Mouse (Mus musculus) forebrain, embryonic 10.5 days (tissue): ENCODE measurements around the gene Jarid2. TPM values are rescaled to one million over a fixed set of nuclear protein-coding genes. Genes with fewer than 3 reads are reported as not detected.
"Not testable (repeated sequence)": the region's sequence is repeated elsewhere in the genome, so short reads cannot be mapped to it uniquely, and the experiment has no call there.

ENCODE experiments used
- DNase-seq: peaks from one replicate; pipeline ENCODE4 v3.0.0-alpha.2; 2017; ENCODE audit warnings: low spot score; ENCODE audit errors: extremely low spot score
- H3K27ac ChIP-seq: fragments of 300-500 bp; sonication (generic); 2 replicates; pipeline ENCODE4 v1.5.1; 2016; ENCODE audit warnings: mild to moderate bottlenecking
- H3K27me3 ChIP-seq: fragments of 300-500 bp; sonication (generic); 2 replicates; pipeline ENCODE4 v1.6.1; 2016; ENCODE audit warnings: mild to moderate bottlenecking; ENCODE audit not compliant: poor library complexity, severe bottlenecking
- H3K36me3 ChIP-seq: fragments of 300-500 bp; sonication (generic); replicated peaks from 2 replicates; pipeline ENCODE4 v1.6.1; 2016; ENCODE audit warnings: mild to moderate bottlenecking, moderate library complexity
- H3K4me1 ChIP-seq: fragments of 300-500 bp; sonication (generic); 2 replicates; pipeline ENCODE4 v1.6.1; 2016
- H3K4me3 ChIP-seq: fragments of 300-500 bp; sonication (generic); 2 replicates; pipeline ENCODE4 v1.5.1; 2016; ENCODE audit warnings: mild to moderate bottlenecking, moderate library complexity
- H3K9me3 ChIP-seq: fragments of 300-500 bp; sonication (generic); 2 replicates; pipeline ENCODE4 v1.6.1; 2016; ENCODE audit warnings: mild to moderate bottlenecking, moderate library complexity
- WGBS: fragments of 180-500 bp; shearing (Covaris S2); methylation state at CpG from one replicate; pipeline ENCODE4 v1.1.7; 2016; 5-methylcytosine and 5-hydroxymethylcytosine counted together
- polyA plus RNA-seq: library from polyadenylated mRNA; unstranded; fragments of >200 nt; fragmentation: Nextera tagmentation; extraction: Ambion mirVana; gene quantifications from 2 replicates; pipeline ENCODE4 v1.2.1, GENCODE M21; 2016

Jarid2 gene
- polyA plus RNA-seq, 1 experiment from 2014 or later, result 65.0 TPM

GRCm38 (mm10) chr13:44711062-44711461 lies 18.2 kb upstream of the Jarid2 start:
- H3K27me3 ChIP-seq, result no peaks in the 10 kb centered on the region; the same call in 1 of the 2 replicates
- no peaks in the 10 kb centered on the region for H3K36me3 ChIP-seq
- no peaks in the 10 kb centered on the region for H3K9me3 ChIP-seq
- 0 out of 2 replicates have a peak overlapping the region, but pooled peaks have one; percentile 48 for H3K27ac ChIP-seq
- H3K4me1 ChIP-seq, result peaks cover 43% of the 10 kb centered on the region
- no peak overlapping the region for H3K4me3 ChIP-seq
- 76% methylated on average over 5 of the region's 5 CpGs for WGBS
- no peak for DNase-seq

- WGBS, result 54% methylated on average over 1 of the region's 1 CpGs
- no peak for DNase-seq
These were observed 17.4 kb upstream of the Jarid2 start for GRCm38 (mm10) chr13:44711882-44712281.

GRCm38 (mm10) chr13:44715187-44715885 lies 13.9 kb upstream of the Jarid2 start:
- Histone ChIP-seq H3K4me3 (peak overlapping the region; percentile 5; the same call in 1 of the 2 replicates), H3K36me3 (no peaks in the 10 kb centered on the region), H3K27me3 (no peaks in the 10 kb centered on the region), H3K27ac (0 out of 2 replicates have a peak overlapping the region, but pooled peaks have one; percentile 30), H3K9me3 (no peaks in the 10 kb centered on the region), H3K4me1 (peaks cover 31% of the 10 kb centered on the region)
- WGBS, result 25% methylated on average over 10 of the region's 10 CpGs
- peak; percentile 52 for DNase-seq

More at GRCm38 (mm10) chr13:44711882-44712281, 17.4 kb upstream of the Jarid2 start:
- 0 out of 2 replicates have a peak overlapping the region, but pooled peaks have one; percentile 35 for H3K27ac ChIP-seq
- no peaks in the 10 kb centered on the region for H3K9me3 ChIP-seq
- H3K4me1 ChIP-seq, result peaks cover 36% of the 10 kb centered on the region
- no peak overlapping the region for H3K4me3 ChIP-seq
- H3K27me3 ChIP-seq, result no peaks in the 10 kb centered on the region
- H3K36me3 ChIP-seq, result no peaks in the 10 kb centered on the region

- Histone ChIP-seq H3K9me3 (no peaks in the 10 kb centered on the region), H3K36me3 (no peaks in the 10 kb centered on the region), H3K4me1 (peaks cover 12% of the 10 kb centered on the region), H3K4me3 (no peak overlapping the region), H3K27ac (no peak overlapping the region), H3K27me3 (no peaks in the 10 kb centered on the region)
- WGBS, result 93% methylated on average over 9 of the region's 9 CpGs
- no peak for DNase-seq
These were observed 11.4 kb upstream of the Jarid2 start for GRCm38 (mm10) chr13:44717838-44718237.

- 93% methylated on average over 5 of the region's 5 CpGs for WGBS
- H3K9me3 ChIP-seq, H3K27ac ChIP-seq, DNase-seq, H3K27me3 ChIP-seq, H3K36me3 ChIP-seq, H3K4me3 ChIP-seq: not testable (repeated sequence)
- H3K4me1 ChIP-seq, result peaks cover 12% of the 10 kb centered on the region
These were observed 10.8 kb upstream of the Jarid2 start for GRCm38 (mm10) chr13:44718465-44718864.

- no peak overlapping the region for H3K27ac ChIP-seq
- no peaks in the 10 kb centered on the region for H3K36me3 ChIP-seq
- no peak overlapping the region for H3K4me3 ChIP-seq
- WGBS, result 90% methylated on average over 1 of the region's 1 CpGs
- H3K27me3 ChIP-seq, result no peaks in the 10 kb centered on the region
- DNase-seq, result no peak
- no peaks in the 10 kb centered on the region for H3K9me3 ChIP-seq
- H3K4me1 ChIP-seq, result peaks cover 10% of the 10 kb centered on the region
These were observed 9.2 kb upstream of the Jarid2 start for GRCm38 (mm10) chr13:44720094-44720493.

GRCm38 (mm10) chr13:44721891-44722547 lies 7.3 kb upstream of the Jarid2 start:
- no peaks in the 10 kb centered on the region for H3K9me3 ChIP-seq
- no peaks in the 10 kb centered on the region for H3K27me3 ChIP-seq
- no peaks in the 10 kb centered on the region for H3K4me1 ChIP-seq
- H3K4me3 ChIP-seq, result no peak overlapping the region
- H3K36me3 ChIP-seq, result no peaks in the 10 kb centered on the region
- DNase-seq, result no peak
- 79% methylated on average over 5 of the region's 5 CpGs for whole genome bisulfite sequencing
- H3K27ac ChIP-seq, result no peak overlapping the region

- not testable (repeated sequence) for H3K4me3 ChIP-seq, H3K27me3 ChIP-seq, H3K27ac ChIP-seq, H3K9me3 ChIP-seq, DNase-seq, H3K36me3 ChIP-seq
- 91% methylated on average over 9 of the region's 9 CpGs for WGBS
- H3K4me1 ChIP-seq, result peaks cover 11% of the 10 kb centered on the region
These were observed 5.8 kb upstream of the Jarid2 start for GRCm38 (mm10) chr13:44723522-44723921.

GRCm38 (mm10) chr13:44728145-44728880 lies 961 bp upstream of the Jarid2 start:
- Histone ChIP-seq H3K9me3 (no peaks in the 10 kb centered on the region), H3K27me3 (no peaks in the 10 kb centered on the region), H3K36me3 (no peaks in the 10 kb centered on the region), H3K4me3 (no peak overlapping the region), H3K4me1 (peaks cover 30% of the 10 kb centered on the region), H3K27ac (no peak overlapping the region)
- 9% methylated on average over 1 of the region's 1 CpGs for WGBS
- no peak for DNase-seq

GRCm38 (mm10) chr13:44730146-44730864 lies 1.0 kb downstream of the Jarid2 start:
- H3K4me3 ChIP-seq, result peak overlapping the region; percentile 83
- peaks cover 49% of the 10 kb centered on the region for H3K4me1 ChIP-seq
- H3K27me3 ChIP-seq, result no peaks in the 10 kb centered on the region
- H3K9me3 ChIP-seq, result no peaks in the 10 kb centered on the region
- peak overlapping the region; percentile 100 for H3K27ac ChIP-seq
- DNase-seq, result peak; percentile 100
- 1% methylated on average over 85 of the region's 87 CpGs for WGBS
- no peaks in the 10 kb centered on the region for H3K36me3 ChIP-seq

GRCm38 (mm10) chr13:44730939-44731551 lies 1.8 kb downstream of the Jarid2 start:
- H3K4me1 ChIP-seq, result peaks cover 57% of the 10 kb centered on the region
- no peaks in the 10 kb centered on the region for H3K36me3 ChIP-seq

More at GRCm38 (mm10) chr13:44730939-44731551, 1.8 kb downstream of the Jarid2 start:
- Histone ChIP-seq H3K9me3 (no peaks in the 10 kb centered on the region), H3K27ac (peak overlapping the region; percentile 100), H3K4me3 (peak overlapping the region; percentile 83), H3K27me3 (no peaks in the 10 kb centered on the region)
- 0% methylated on average over 38 of the region's 41 CpGs for WGBS
- peak; percentile 92 for DNase-seq
